Mouse (Mus musculus): ENCODE data around the gene Cpeb2.

- no peak for TF ChIP-seq CTCF (IDR thresholded peaks at IDR 0.05; ENCODE audit: low read depth)
- TF ChIP-seq EP300 (IDR thresholded peaks at IDR 0.05; ENCODE audit: low read depth) = no peak
These were observed 28.8 kb downstream of the Cpeb2 start for GRCm38 (mm10) chr5:43261814-43262213.

All from heart, postnatal 0 days (tissue).